Mouse (Mus musculus) CH12F3 (cell line): ENCODE data around the gene Trabd2b.

ENCODE experiments used
- in situ Hi-C: fragments of 300-500 bp; cut with MboI; formaldehyde crosslinking; loops from 2 replicates; pipeline ENCODE4 v1.14.3; 2020; ENCODE audit warnings: low sequenced_read_pairs

The Trabd2b gene

DNA sequence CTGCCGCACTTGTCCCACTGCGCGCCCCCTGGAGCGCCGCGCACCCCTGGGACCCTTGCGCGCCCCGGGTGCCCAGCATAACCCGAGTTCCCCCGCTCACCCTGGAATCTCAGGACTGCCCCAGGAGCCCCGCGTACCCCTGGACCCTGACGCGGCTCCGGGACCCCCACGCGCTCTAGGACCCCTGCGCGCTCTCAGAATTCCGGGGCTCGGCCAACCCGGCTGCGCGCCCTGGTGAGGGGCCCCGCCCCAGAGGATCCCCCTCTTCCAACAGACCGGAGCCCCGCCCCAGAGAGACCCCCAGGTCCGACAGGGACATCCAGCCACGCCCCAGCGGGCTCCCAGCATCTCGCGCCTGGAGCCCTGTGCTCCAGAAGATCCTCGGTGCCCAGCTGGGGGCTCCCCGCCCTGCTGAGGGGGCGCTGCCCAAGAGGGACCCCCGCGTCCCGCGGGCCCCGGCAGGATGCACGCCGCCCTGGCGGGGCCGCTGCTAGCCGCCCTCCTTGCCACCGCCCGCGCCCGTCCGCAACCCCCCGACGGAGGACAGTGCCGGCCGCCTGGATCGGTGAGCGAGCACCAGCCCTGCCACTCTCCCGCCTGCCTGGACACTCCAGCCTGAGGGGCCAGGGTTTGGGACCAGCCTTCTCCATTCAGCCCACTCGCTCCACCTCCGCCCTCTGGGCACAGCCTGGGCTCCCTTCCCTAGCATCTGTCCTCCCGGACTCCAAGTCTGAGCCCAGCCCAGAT, at the start of gene Trabd2b:
TSS of gene Trabd2b (plus strand) at position 370 of the 747 bp plus-strand sequence.
- in situ Hi-C loops = no loop called here

DNA sequence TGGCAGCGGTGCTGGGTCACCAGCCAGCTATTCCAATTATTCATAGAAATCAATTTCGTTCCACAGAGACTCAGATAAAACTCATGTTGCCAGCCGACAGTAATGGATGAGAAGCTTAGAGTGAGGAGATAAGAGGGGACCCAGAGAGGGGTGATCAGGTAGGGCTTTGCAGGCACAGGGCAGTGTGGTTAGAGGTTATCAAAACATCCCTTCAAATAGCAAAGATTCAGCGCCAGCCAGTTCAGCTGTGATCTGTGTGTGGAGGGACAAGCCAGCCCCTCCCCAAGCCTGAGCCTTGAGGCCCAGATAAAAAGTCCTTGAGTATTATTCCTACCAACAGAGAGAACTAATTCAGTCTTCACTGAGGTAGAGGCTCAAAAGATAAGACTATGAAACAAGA, 49.1 kb upstream of the Trabd2b start:
- in situ Hi-C loops = no loop called here

DNA sequence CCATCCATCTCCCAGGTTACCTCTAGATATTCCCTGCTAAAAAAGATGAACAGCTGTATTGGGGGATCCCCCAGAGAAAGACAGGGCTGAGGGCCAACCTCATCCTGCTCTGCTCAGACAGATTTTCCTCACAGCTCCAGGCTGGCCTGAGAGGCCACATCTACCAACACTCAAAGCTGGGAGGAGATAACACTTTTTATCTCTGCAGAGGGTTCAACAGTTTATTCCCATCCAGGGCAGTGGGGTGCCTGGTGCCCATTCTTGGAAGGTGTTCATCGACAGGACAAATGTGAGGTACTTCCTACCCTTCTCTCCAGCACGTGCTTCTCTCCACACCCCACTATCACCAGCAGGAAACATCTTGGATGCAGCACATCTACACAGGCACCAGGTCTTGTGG, 47.6 kb upstream of the Trabd2b start:
- in situ Hi-C loops = no loop called here

GRCm38 (mm10) chr4:114359818-114360217, 46.7 kb upstream of the Trabd2b start:
- in situ Hi-C loops = no loop called here

DNA sequence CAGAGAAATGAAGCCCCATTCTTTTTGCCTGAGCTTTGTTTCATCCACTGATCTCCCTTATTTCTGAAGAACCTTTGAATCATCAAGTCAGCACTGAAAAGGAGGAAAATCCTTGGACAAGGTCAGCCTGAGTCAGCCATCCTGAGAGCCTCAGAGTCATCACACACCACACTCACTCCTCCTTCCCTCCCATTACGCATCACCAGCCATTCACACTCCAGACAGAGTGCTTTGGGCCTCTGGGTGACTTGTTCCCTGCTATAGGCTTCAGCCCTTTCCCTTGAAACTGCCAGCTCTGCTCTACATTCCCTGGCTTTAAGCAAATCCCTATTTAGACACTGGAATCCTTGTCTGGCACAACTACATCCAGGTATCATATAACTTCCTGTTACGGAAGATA, 45.2 kb upstream of the Trabd2b start:
- in situ Hi-C loops = no loop called here

GRCm38 (mm10) chr4:114365000-114365399, 41.5 kb upstream of the Trabd2b start:
- in situ Hi-C loops = no loop called here

DNA sequence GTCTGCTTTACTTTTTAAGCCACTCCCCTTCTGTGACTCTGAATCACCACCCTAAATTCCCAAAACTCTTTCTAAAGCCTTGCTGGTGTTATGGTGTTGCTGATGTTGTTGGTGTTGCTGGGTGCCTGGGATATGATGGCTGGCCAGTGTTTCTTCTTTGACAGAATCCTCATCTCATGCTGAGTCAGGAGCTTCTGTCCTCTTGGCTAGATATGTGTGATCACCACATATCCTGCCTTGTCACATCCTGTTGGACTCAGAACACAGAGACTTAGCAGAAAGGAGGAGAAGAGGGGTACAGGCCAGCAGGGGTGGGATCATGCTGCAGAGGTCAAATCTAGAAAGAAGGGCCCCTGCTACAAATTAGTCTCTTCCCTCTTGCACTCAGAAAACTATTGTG, 40.9 kb upstream of the Trabd2b start:
- in situ Hi-C loops = no loop called here

DNA sequence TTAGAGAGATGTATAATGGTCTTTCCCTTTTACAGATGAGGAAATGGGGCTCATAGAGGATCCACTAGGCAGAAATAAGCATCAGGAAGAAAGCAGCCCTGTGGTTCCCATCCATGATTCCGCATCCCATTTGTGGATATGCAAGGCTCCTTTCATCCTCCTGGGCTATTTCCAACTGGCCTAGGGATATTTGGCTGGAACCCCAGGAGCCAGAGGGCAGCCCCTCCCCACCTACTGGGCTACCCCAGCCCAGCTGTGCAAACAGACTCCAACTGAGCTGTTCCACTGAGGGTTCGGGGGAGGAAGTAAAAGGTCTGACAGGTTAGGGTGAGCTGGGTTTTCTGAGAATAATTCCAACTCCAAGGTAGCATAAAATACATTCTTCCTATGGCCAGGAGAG, 39.5 kb upstream of the Trabd2b start:
- in situ Hi-C loops = no loop called here

DNA sequence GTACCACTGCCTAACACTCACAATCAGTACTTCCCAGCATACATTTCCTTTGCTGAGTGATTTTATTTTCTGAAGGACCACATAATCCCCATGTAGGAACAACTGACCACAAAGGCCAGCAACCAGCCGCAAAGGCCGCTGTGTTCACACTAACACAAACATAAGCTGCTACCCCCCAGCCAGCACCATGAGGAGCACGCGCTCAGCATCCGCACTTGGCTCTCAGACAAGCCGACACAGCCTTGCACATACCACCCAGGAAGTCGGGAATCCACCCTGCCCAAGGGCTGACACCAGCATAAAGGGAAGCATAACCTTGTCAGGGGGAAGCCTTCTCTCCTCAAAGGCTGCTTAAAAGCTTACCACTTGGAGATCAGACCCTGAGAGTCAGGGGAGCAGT, 38.7 kb upstream of the Trabd2b start:
- in situ Hi-C loops = no loop called here

GRCm38 (mm10) chr4:114369591-114369990, 36.9 kb upstream of the Trabd2b start:
- in situ Hi-C loops = no loop called here

- in situ Hi-C loops = no loop called here
Observed at GRCm38 (mm10) chr4:114370935-114371715, 35.4 kb upstream of the Trabd2b start.

DNA sequence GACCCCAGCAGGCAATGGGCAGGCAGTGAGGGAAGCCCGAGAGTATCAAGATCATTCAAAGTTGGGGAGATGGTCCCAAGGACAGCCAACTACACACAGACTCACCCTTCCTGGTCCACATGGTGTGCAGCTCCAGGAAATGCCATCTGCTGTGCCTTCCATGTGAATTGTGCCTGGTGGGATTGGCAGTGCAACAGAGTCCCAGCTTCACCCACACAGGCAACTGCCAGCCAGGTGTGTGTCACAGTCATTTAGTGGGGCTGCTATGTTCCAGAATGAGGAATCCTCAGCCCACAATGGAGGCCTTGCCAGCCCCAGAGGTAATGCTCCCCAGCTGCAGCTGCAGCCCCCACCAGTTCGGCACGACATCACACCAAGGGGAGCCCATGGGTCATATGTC, 33.8 kb upstream of the Trabd2b start:
- in situ Hi-C loops = no loop called here

GRCm38 (mm10) chr4:114374330-114374729, 32.2 kb upstream of the Trabd2b start:
- in situ Hi-C loops = no loop called here

DNA sequence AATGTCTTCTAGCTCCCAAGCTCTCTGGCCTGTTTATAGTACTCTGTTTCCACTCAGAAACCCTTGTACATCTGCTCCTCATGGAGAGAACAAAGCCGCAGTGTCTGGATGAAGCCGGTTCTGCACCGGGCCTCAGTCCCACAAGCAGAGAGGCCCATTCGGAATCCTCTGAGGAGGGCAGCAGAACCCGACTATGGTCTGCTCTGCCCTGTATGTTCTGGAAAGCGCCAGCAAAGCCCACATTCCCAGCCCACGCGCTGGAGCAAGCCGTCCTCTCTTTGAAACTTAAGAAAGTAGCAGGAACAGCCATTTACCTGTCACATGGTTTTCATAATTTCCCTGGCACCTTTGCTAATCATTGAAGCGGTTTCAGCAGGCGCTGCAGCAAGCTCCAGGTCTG, 29.0 kb upstream of the Trabd2b start:
- in situ Hi-C loops = no loop called here

- in situ Hi-C loops = no loop called here
Observed at GRCm38 (mm10) chr4:114378512-114378911, 28.0 kb upstream of the Trabd2b start.

DNA sequence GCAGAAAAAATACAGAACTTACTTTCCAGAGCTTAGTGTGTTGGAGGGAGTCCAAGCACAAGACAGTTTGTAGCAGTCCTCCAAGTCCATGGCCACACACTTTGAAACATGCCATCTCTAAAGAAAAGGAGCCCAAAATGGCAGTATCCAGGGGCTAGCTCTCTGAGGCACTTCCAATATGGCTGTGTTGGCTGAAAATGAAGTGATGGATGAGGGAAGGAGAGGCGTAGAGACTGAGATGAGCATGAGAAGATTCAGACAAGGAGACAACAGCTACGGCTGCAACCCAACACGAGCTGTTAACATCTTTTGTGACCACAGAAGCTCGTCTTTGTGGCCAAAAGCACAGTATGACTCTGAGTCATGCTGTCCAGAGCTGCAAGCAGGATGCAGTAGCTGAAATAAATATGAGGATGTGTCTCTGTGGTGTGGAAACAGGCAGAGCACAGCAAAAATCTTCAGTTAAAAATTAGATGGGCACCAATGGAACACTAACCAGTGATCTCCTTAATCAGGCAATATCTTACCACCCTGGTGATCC, 27.0 kb upstream of the Trabd2b start:
- in situ Hi-C loops = no loop called here

DNA sequence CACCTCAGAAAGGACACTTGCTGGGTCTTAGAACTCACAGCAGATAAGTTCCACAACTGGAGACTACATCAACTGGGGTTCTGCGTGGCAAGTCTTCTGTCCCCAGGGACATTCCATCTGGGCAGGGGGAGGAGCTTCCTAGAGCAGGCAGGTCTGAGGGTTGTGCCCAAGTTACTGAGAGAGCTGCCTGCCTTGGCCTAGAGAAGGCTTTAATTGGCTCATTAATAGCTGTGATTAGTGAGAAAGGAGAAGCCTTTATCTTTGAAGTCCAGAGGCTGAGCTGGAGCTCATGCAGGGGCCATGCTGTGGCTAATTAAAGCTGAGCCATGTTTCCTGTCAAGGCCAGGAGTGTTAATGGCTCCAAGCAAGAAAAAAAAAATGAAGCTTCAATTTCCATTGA, 23.9 kb upstream of the Trabd2b start:
- in situ Hi-C loops = no loop called here

DNA sequence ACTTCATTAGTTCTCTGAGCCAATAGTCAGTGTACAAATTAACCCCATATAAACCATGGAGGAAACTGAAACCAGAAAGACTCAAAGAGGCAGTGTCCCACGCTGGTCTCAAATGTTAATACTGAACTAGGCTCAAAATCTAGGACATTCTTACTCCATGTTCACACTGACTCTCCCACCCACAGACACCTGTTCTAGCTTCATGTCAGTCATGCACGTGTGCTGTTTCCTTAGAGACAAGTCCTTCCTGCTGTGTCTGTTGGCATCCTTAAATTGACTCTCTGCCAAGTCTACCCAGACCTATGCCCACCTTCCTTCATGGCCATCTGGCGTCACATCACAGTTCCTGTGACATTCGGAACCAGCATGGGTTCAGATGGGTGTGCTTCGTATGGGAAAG, 21.3 kb upstream of the Trabd2b start:
- in situ Hi-C loops = no loop called here

DNA sequence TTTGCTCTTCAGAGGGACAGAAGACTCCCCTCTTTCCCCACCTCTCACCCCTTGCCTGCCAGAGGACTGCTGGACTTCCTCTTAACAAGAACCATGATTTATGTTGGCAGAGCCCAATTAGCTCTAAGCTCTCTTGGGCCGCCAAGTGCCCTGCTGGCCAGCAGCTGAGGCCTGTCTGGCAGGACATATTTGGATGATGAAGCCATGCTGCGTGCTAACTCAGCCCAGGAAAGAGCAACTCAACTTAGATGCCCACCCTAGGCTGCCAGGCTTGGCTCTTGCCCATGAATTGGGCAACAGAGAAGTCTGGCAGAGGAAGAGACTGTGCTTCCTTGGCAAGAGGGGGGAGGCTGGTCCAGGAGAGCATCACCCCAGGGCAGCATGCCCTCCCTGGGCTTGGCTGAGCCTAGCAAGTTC, 20.1 kb upstream of the Trabd2b start:
- in situ Hi-C loops = no loop called here

DNA sequence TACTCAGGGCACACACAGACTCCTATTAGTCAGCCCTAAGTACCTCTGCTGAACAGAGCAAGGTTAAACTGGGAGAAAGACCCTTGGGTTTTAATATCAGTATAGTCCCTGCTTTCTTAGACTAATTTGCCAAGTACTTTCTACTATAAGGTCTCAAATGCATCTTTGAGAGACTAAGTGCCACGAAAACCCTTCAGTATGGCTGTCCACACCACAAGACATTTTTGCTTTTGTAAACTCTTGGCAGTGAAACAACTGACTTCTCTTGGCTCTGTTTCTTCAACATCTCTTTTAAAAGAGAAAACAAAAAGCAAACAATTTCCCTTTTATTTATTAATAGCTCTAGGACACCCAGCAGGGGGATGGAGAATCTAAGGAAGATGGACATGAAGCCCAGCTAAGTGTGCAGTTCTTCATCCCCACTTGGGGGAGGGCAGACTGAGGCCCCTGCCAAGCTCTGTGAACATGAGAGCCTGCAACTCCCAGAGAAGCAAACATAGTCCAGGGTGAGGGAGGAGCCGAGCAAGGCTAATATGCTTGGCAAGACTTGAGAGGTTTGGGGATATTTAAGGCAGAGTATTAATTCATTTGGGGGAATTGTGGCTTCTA, 18.9 kb upstream of the Trabd2b start:
- in situ Hi-C loops = no loop called here

DNA sequence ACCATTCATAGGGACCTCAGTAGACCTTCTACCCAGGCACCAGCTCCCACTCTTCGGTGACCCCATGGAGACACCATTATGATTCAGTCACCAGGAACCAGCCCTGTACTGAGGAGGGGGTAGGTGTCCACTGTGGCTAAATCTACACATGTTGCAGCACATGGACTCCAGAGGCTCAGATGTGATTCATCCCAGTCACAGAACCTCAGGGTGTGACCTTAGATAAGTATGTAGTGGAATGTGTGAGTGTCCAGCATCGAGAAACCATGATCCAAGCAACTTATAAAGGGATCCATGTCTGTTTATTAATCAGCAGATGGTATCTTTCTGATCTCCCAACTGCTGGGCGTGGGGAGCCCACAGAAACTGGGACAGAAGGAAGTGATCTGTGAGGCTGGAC, 18.2 kb upstream of the Trabd2b start:
- in situ Hi-C loops = no loop called here

DNA sequence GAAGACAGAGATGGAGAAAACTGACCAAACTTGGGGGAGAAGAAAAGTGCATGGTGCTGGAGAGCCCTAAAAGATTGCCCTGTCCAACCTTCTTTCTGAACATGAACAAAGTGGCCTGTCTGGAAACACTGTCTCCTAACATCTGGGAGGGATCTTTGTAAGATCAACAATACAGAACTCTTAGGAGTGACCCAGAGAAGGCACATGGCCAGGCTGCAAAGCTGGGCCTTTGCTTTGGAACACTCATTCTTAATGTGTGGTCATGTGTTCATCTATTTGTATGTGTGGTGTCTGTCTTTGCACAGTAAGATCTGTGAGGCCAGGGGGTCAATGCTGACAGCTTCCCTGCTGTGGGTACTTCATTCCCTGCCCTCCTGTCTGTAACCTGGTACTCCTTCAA, 16.9 kb upstream of the Trabd2b start:
- in situ Hi-C loops = no loop called here
